Mouse (Mus musculus): ENCODE measurements around the gene Acp4. TPM values are rescaled to one million over a fixed set of nuclear protein-coding genes. Genes with fewer than 3 reads are reported as not detected.

Gene Acp4
- polyA plus RNA-seq, 1 experiment = 0.16 TPM

GRCm38 (mm10) chr7:44272546-44272945 lies 15.4 kb upstream of the Acp4 start:
- H3K4me3 ChIP-seq (ENCODE audit: control insufficient read depth, insufficient read depth, low read length) = no peak overlapping the region
- no peak for DNase-seq
- H3K36me3 ChIP-seq (ENCODE audit: control insufficient read depth, insufficient read depth, low read length) = no peaks in the 10 kb centered on the region
- TF ChIP-seq POLR2A (IDR thresholded peaks at IDR 0.05; ENCODE audit: control insufficient read depth, extremely low read depth, insufficient read depth, low read length, poor library complexity) (no peak), CTCF (IDR thresholded peaks at IDR 0.05; ENCODE audit: borderline replicate concordance, control insufficient read depth, extremely low read depth, insufficient read depth, low read length, poor library complexity) (no peak)
- no peaks in the 10 kb centered on the region for H3K4me1 ChIP-seq (replicated peaks; ENCODE audit: control insufficient read depth, insufficient read depth, low read length)
- no peak overlapping the region for H3K27ac ChIP-seq (ENCODE audit: control insufficient read depth, insufficient read depth, low read length)
- WGBS = 59% methylated on average over 7 of the region's 7 CpGs
- H3K27me3 ChIP-seq (ENCODE audit: control insufficient read depth, insufficient read depth, low read length) = no peaks in the 10 kb centered on the region

- WGBS = 79% methylated on average over 2 of the region's 2 CpGs
- no peak overlapping the region for H3K4me3 ChIP-seq (ENCODE audit: control insufficient read depth, insufficient read depth, low read length)
- no peak for DNase-seq
Measured at GRCm38 (mm10) chr7:44271309-44271708, 14.1 kb upstream of the Acp4 start.

GRCm38 (mm10) chr7:44269397-44269796 lies 12.2 kb upstream of the Acp4 start:
- Histone ChIP-seq H3K27me3 (ENCODE audit: control insufficient read depth, insufficient read depth, low read length) (no peaks in the 10 kb centered on the region), H3K27ac (ENCODE audit: control insufficient read depth, insufficient read depth, low read length) (no peak overlapping the region), H3K4me3 (ENCODE audit: control insufficient read depth, insufficient read depth, low read length) (no peak overlapping the region), H3K4me1 (replicated peaks; ENCODE audit: control insufficient read depth, insufficient read depth, low read length) (no peaks in the 10 kb centered on the region), H3K36me3 (ENCODE audit: control insufficient read depth, insufficient read depth, low read length) (no peaks in the 10 kb centered on the region)
- TF ChIP-seq CTCF (IDR thresholded peaks at IDR 0.05; ENCODE audit: borderline replicate concordance, control insufficient read depth, extremely low read depth, insufficient read depth, low read length, poor library complexity) (no peak), POLR2A (IDR thresholded peaks at IDR 0.05; ENCODE audit: control insufficient read depth, extremely low read depth, insufficient read depth, low read length, poor library complexity) (no peak)
- 53% methylated on average over 2 of the region's 2 CpGs for WGBS
- no peak for DNase-seq

More at GRCm38 (mm10) chr7:44271309-44271708, 14.1 kb upstream of the Acp4 start:
- Histone ChIP-seq H3K27me3 (ENCODE audit: control insufficient read depth, insufficient read depth, low read length) (no peaks in the 10 kb centered on the region), H3K36me3 (ENCODE audit: control insufficient read depth, insufficient read depth, low read length) (no peaks in the 10 kb centered on the region), H3K27ac (ENCODE audit: control insufficient read depth, insufficient read depth, low read length) (no peak overlapping the region), H3K4me1 (replicated peaks; ENCODE audit: control insufficient read depth, insufficient read depth, low read length) (no peaks in the 10 kb centered on the region)
- TF ChIP-seq CTCF (IDR thresholded peaks at IDR 0.05; ENCODE audit: borderline replicate concordance, control insufficient read depth, extremely low read depth, insufficient read depth, low read length, poor library complexity) (no peak), POLR2A (IDR thresholded peaks at IDR 0.05; ENCODE audit: control insufficient read depth, extremely low read depth, insufficient read depth, low read length, poor library complexity) (no peak)

GRCm38 (mm10) chr7:44268117-44268516 lies 10.9 kb upstream of the Acp4 start:
- 91% methylated on average over 11 of the region's 11 CpGs for WGBS
- H3K4me1 ChIP-seq (replicated peaks; ENCODE audit: control insufficient read depth, insufficient read depth, low read length) = peaks cover 3% of the 10 kb centered on the region
- no peaks in the 10 kb centered on the region for H3K36me3 ChIP-seq (ENCODE audit: control insufficient read depth, insufficient read depth, low read length)
- no peak for TF ChIP-seq CTCF (IDR thresholded peaks at IDR 0.05; ENCODE audit: borderline replicate concordance, control insufficient read depth, extremely low read depth, insufficient read depth, low read length, poor library complexity)
- no peak for TF ChIP-seq POLR2A (IDR thresholded peaks at IDR 0.05; ENCODE audit: control insufficient read depth, extremely low read depth, insufficient read depth, low read length, poor library complexity)
- H3K27ac ChIP-seq (ENCODE audit: control insufficient read depth, insufficient read depth, low read length) = no peak overlapping the region
- no peaks in the 10 kb centered on the region for H3K27me3 ChIP-seq (ENCODE audit: control insufficient read depth, insufficient read depth, low read length)
- no peak overlapping the region for H3K4me3 ChIP-seq (ENCODE audit: control insufficient read depth, insufficient read depth, low read length)
- no peak for DNase-seq

GRCm38 (mm10) chr7:44262791-44263643 lies 5.8 kb upstream of the Acp4 start:
- WGBS = 1% methylated on average over 34 of the region's 34 CpGs
- H3K4me3 ChIP-seq (ENCODE audit: control insufficient read depth, insufficient read depth, low read length) = peak overlapping the region; percentile 36
- TF ChIP-seq POLR2A (IDR thresholded peaks at IDR 0.05; ENCODE audit: control insufficient read depth, extremely low read depth, insufficient read depth, low read length, poor library complexity) (0 out of 2 replicates have a peak, but pooled peaks have one; percentile 24), CTCF (IDR thresholded peaks at IDR 0.05; ENCODE audit: borderline replicate concordance, control insufficient read depth, extremely low read depth, insufficient read depth, low read length, poor library complexity) (peak; percentile 58; the same call in 1 of the 2 replicates)
- H3K27ac ChIP-seq (ENCODE audit: control insufficient read depth, insufficient read depth, low read length) = no peak overlapping the region
- H3K27me3 ChIP-seq (ENCODE audit: control insufficient read depth, insufficient read depth, low read length) = no peaks in the 10 kb centered on the region
- DNase-seq = peak; percentile 94
- peaks cover 6% of the 10 kb centered on the region for H3K4me1 ChIP-seq (replicated peaks; ENCODE audit: control insufficient read depth, insufficient read depth, low read length)
- H3K36me3 ChIP-seq (ENCODE audit: control insufficient read depth, insufficient read depth, low read length) = no peaks in the 10 kb centered on the region

GRCm38 (mm10) chr7:44261147-44261546 lies 4.0 kb upstream of the Acp4 start, which contains the start of gene Gm15517:
Gene Gm15517 (plus strand): TSS chr7:44261447.
- Histone ChIP-seq H3K4me1 (replicated peaks; ENCODE audit: control insufficient read depth, insufficient read depth, low read length) (peaks cover 6% of the 10 kb centered on the region), H3K27ac (ENCODE audit: control insufficient read depth, insufficient read depth, low read length) (no peak within 1 kb of the TSS), H3K4me3 (ENCODE audit: control insufficient read depth, insufficient read depth, low read length) (no peak within 1 kb of the TSS), H3K27me3 (ENCODE audit: control insufficient read depth, insufficient read depth, low read length) (no peaks in the 10 kb centered on the region), H3K36me3 (ENCODE audit: control insufficient read depth, insufficient read depth, low read length) (no peaks in the 10 kb centered on the region)
- TF ChIP-seq POLR2A (IDR thresholded peaks at IDR 0.05; ENCODE audit: control insufficient read depth, extremely low read depth, insufficient read depth, low read length, poor library complexity) (no peak), CTCF (IDR thresholded peaks at IDR 0.05; ENCODE audit: borderline replicate concordance, control insufficient read depth, extremely low read depth, insufficient read depth, low read length, poor library complexity) (no peak)
- 44% methylated on average over 5 of the region's 5 CpGs for WGBS
- no peak for DNase-seq

Measured in thymus, adult 2 months (tissue).